Mouse (Mus musculus) macrophage (primary cell): ENCODE results near the gene Ankef1. TPM values are rescaled to one million over a fixed set of nuclear protein-coding genes. Genes with fewer than 3 reads are reported as not detected.

Experiments
- H3K27ac ChIP-seq: fragments of 350-480 bp; formaldehyde crosslinking; 2 replicates; pipeline ENCODE4 v1.9.0; 2021
- H3K36me3 ChIP-seq: fragments of 350-480 bp; formaldehyde crosslinking; 2 replicates; pipeline ENCODE4 v1.9.0; 2021; ENCODE audit errors: inconsistent target
- H3K4me3 ChIP-seq: fragments of 350-480 bp; formaldehyde crosslinking; 2 replicates; pipeline ENCODE4 v1.9.0; 2021; ENCODE audit errors: inconsistent target
- H3K79me2 ChIP-seq: fragments of 350-480 bp; formaldehyde crosslinking; 2 replicates; pipeline ENCODE4 v1.9.0; 2021; ENCODE audit errors: inconsistent target
- WGBS: methylation state at CpG from one replicate; pipeline ENCODE4 v1.1.7; 2026; ENCODE audit warnings: inconsistent platforms; ENCODE audit not compliant: missing documents; 5-methylcytosine and 5-hydroxymethylcytosine counted together
- polyA plus RNA-seq: library from polyadenylated mRNA; stranded (reverse); fragments of 250-400 nt; gene quantifications from 3 replicates; pipeline ENCODE4 v1.2.4, GENCODE M21; 2018; ENCODE audit warnings: inconsistent platforms
- total RNA-seq, 78 experiments: library from RNA; depleted of rRNA; stranded (reverse); fragments of 250-400 nt; gene quantifications; 1 replicate in 9 of 78; 2 replicates in 24 of 78; 3 replicates in 43 of 78; 4 replicates in 2 of 78; pipeline ENCODE4 v1.2.4; 2018; ENCODE audit warnings: inconsistent platforms in 56 of 78

Ankef1 gene
- total RNA-seq (2018; cell fraction: chromatin; rRNA removed) = not detected
- not detected for total RNA-seq (2018; cell fraction: cytosol; rRNA removed)
- total RNA-seq (2018; cell fraction: nucleus; rRNA removed) = not detected
- not detected in 3 replicates for polyA plus RNA-seq

GRCm38 (mm10) chr2:136501651-136502050, at the start of gene Ankef1:
Gene Ankef1 (plus strand): TSS chr2:136501910.
- no peak within 1 kb of the TSS for H3K27ac ChIP-seq
- no peaks in the 10 kb centered on the region for H3K79me2 ChIP-seq
- H3K4me3 ChIP-seq = no peak within 1 kb of the TSS
- no peaks in the 10 kb centered on the region for H3K36me3 ChIP-seq
- WGBS = 86% methylated on average over 1 of the region's 1 CpGs

DNA sequence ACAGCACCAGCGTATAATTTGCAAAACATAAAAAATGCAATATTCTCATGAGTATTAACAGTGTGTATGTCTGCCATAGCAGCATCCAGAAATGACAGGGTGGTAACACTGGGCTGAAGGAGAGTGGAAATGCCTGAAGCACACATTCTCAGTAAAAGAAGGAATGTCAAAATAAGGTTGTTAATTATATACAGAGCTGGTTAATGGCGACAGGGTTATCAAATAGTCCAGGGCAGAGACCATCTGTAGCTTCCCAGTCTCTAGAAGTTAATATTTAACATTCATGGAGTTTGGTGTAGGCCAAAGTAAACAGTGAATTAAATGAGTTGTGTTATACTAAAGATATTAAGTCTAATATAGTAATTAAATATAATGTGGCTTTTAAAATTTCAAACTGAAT, 45.2 kb upstream of the Ankef1 start:
- no peak overlapping the region for H3K27ac ChIP-seq

GRCm38 (mm10) chr2:136456875-136457274, 44.8 kb upstream of the Ankef1 start:
- Histone ChIP-seq H3K4me3 (no peak overlapping the region), H3K79me2 (no peaks in the 10 kb centered on the region), H3K36me3 (no peaks in the 10 kb centered on the region), H3K27ac (no peak overlapping the region)
- WGBS = 89% methylated on average over 1 of the region's 3 CpGs

More for the DNA sequence above, 45.2 kb upstream of the Ankef1 start:
- no peaks in the 10 kb centered on the region for H3K36me3 ChIP-seq
- no peaks in the 10 kb centered on the region for H3K79me2 ChIP-seq
- 82% methylated on average over 2 of the region's 2 CpGs for WGBS
- no peak overlapping the region for H3K4me3 ChIP-seq

DNA sequence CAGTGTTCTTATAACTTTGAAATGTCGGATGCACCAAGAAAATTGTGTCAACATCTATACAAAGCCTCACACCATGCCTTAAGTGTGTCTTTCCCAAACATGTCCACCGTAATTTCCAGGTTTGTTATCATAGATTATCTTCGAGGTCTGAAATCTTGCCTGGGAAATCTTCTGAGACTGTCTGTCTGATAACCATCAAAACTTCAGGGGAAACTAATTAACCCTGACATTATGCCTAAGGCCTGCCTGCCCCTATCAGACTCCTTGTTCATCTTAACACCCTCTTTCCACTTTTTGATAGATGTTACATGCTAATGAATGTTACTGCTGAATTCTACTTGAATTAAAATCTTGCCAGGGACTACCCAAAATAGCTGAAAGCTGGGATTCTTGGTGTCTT, 24.1 kb upstream of the Ankef1 start:
- Histone ChIP-seq H3K4me3 (no peak overlapping the region), H3K27ac (no peak overlapping the region), H3K36me3 (no peaks in the 10 kb centered on the region), H3K79me2 (no peaks in the 10 kb centered on the region)
- 73% methylated on average over 3 of the region's 3 CpGs for WGBS

DNA sequence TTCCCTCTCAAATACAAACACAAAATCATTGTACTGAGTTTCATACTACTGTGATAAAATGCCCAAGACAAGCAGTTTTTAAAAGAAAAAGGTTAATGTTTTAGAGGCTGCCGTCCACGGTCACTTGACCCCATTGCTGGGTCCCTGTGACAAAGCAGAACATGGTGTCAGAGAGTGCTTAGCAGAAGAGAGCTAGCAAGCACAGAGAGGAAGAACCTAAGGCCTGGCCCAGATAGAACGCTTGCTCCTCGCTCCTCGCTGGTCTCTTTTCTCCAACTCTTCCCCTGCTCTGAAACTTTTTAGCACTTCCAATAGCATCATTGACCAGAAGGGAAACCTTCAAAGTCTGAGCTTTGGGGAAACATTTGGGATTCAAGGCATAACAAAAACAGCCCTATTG, 19.4 kb upstream of the Ankef1 start:
- 85% methylated on average over 4 of the region's 5 CpGs for WGBS
- Histone ChIP-seq H3K4me3 (no peak overlapping the region), H3K79me2 (no peaks in the 10 kb centered on the region), H3K27ac (no peak overlapping the region), H3K36me3 (no peaks in the 10 kb centered on the region)

- no peaks in the 10 kb centered on the region for H3K79me2 ChIP-seq
- H3K36me3 ChIP-seq = no peaks in the 10 kb centered on the region
- no peak overlapping the region for H3K4me3 ChIP-seq
- WGBS = 94% methylated on average over 2 of the region's 3 CpGs
- no peak overlapping the region for H3K27ac ChIP-seq
These were observed 18.7 kb upstream of the Ankef1 start for GRCm38 (mm10) chr2:136483058-136483457.

DNA sequence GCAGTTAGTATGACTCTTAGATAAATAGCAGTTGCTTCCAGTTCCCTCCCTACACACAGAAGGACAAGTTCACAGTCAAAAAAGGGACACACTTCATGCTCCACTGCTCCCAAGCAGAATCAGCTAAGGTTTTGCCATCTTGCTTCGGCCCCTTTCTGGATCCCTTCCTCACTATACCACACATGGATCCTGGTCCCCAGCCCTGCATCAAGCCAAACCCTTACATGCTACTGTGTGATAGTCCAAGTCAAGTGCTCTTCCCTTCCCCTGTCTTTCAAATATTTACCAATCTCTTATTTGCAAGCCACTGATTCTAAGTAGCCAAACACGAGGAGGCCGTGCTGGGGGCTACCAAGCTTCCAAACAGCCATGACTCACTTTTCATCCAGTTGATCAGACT, 16.8 kb upstream of the Ankef1 start:
- Histone ChIP-seq H3K79me2 (no peaks in the 10 kb centered on the region), H3K36me3 (no peaks in the 10 kb centered on the region), H3K4me3 (no peak overlapping the region), H3K27ac (no peak overlapping the region)
- 85% methylated on average over 3 of the region's 3 CpGs for WGBS

DNA sequence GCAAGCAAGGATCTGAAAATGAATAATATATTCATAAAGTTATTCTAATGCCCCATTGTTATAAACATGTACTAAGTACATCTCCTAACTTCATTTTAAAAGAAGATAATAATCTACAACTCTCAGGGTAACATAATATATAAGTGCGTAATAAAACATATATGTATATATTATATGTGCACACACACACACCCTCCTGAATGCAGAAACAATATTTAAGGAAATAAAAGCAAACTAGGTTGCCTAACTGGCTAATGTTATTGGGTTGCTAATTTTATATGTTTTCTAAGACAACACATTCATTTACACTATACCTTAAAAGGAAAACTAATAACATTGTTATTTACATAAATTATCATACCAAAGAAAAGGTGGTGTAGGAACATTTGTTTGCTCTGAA, 16.3 kb upstream of the Ankef1 start:
- Histone ChIP-seq H3K79me2 (no peaks in the 10 kb centered on the region), H3K36me3 (no peaks in the 10 kb centered on the region), H3K27ac (no peak overlapping the region), H3K4me3 (no peak overlapping the region)
- 90% methylated on average over 1 of the region's 1 CpGs for WGBS

DNA sequence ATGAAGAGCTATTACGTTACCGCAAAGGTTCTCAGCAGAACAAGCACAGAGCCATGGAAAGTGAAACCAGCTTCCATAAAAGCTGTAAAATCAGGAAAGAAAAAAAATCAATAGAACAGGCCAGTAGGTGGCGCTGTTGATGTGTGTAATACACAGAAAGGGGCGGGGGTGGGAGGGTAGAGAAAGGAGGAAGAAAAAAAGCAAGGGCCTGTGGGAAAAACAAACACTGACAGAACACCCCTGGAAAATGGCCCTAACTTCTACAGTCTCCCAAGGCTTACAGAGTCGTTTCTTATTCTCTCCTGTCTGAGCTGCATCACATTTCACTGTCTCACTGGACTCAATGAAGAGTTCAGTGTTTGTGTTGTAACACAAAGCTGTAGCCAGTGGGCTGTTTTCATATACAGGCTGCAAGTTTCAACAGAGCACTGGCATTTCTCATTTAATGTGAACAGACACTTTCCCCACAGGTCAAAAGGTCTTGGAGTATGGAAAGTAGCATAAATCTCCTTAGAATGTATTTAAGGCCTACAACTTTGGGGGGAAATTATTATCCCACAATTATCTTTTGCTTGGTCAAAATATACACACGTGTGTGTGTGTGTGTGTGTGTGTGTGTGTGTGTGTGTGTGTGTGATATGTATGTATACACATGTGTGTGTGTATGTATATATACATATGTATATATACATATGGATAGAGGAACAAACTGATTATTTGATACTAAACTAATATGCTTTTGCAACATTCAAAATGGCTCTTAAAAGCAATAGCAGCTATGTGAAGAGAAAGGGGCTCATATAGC, 15.7 kb upstream of the Ankef1 start:
- H3K27ac ChIP-seq = no peak overlapping the region
- 12% methylated on average over 6 of the region's 6 CpGs for WGBS
- no peaks in the 10 kb centered on the region for H3K36me3 ChIP-seq
- no peak overlapping the region for H3K4me3 ChIP-seq
- no peaks in the 10 kb centered on the region for H3K79me2 ChIP-seq

DNA sequence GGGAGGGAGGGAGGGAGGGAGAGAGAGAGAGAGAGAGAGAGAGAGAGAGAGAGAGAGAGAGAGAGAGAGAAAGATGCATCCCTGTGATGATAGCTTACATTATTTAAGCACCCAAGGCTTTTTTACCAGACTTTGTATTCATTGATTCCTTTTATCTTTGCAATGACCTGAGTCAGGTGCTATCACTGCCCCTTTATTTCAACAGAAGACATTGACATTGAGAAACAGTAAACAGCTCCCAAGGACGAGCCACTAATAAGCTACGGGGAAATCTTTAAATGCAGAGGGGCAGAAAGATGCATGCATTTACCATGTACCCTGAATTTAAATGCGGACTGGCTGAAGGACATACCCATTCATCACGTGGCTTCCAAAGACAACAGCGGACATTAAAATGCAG, 14.7 kb upstream of the Ankef1 start:
- H3K27ac ChIP-seq = no peak overlapping the region
- no peaks in the 10 kb centered on the region for H3K36me3 ChIP-seq
- H3K79me2 ChIP-seq = no peaks in the 10 kb centered on the region
- WGBS = 81% methylated on average over 5 of the region's 5 CpGs
- H3K4me3 ChIP-seq = no peak overlapping the region

GRCm38 (mm10) chr2:136511073-136511472, 9.4 kb downstream of the Ankef1 start:
- no peaks in the 10 kb centered on the region for H3K79me2 ChIP-seq
- H3K27ac ChIP-seq = no peak overlapping the region
- H3K4me3 ChIP-seq = no peak overlapping the region
- H3K36me3 ChIP-seq = no peaks in the 10 kb centered on the region
- WGBS = 74% methylated on average over 5 of the region's 5 CpGs

- Histone ChIP-seq H3K36me3 (no peaks in the 10 kb centered on the region), H3K79me2 (no peaks in the 10 kb centered on the region), H3K4me3 (no peak overlapping the region), H3K27ac (no peak overlapping the region)
- 44% methylated on average over 3 of the region's 4 CpGs for WGBS
These were observed 10.0 kb downstream of the Ankef1 start for GRCm38 (mm10) chr2:136511756-136512155.

GRCm38 (mm10) chr2:136512802-136513201, 11.1 kb downstream of the Ankef1 start:
- no peak overlapping the region for H3K27ac ChIP-seq
- H3K4me3 ChIP-seq = no peak overlapping the region
- H3K36me3 ChIP-seq = no peaks in the 10 kb centered on the region
- no peaks in the 10 kb centered on the region for H3K79me2 ChIP-seq
- WGBS = 91% methylated on average over 5 of the region's 5 CpGs

DNA sequence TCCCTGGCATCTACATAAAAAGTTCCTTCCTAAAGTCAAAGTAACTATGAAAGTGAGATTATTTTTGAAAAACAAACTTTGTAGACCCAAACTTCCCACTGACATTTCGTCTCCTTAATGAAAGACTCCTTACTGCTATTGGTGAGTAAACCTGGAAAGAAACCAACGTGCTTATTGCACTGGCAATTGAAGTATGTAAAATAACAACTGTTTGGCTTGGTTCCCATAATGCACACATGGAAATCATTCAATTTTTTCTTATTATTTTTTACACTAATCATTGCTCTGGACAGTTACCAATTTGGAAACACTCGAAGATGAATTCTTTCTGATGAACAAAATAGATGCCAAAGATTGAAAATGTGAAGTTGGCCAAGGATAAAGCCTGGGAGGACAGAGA, 12.1 kb downstream of the Ankef1 start:
- Histone ChIP-seq H3K79me2 (no peaks in the 10 kb centered on the region), H3K36me3 (no peaks in the 10 kb centered on the region), H3K27ac (no peak overlapping the region), H3K4me3 (no peak overlapping the region)
- 83% methylated on average over 3 of the region's 3 CpGs for WGBS

GRCm38 (mm10) chr2:136515501-136515900, 13.8 kb downstream of the Ankef1 start:
- H3K79me2 ChIP-seq = no peaks in the 10 kb centered on the region
- 83% methylated on average over 2 of the region's 2 CpGs for WGBS

More at GRCm38 (mm10) chr2:136515501-136515900, 13.8 kb downstream of the Ankef1 start:
- Histone ChIP-seq H3K27ac (no peak overlapping the region), H3K36me3 (no peaks in the 10 kb centered on the region), H3K4me3 (no peak overlapping the region)
